In genomic region chr6:90506673-90507311, GRCm38 (mm10) we compare ENCODE assay signal across 8 mouse cellular contexts. TPM values are rescaled to one million over a fixed set of nuclear protein-coding genes. Genes with fewer than 3 reads are reported as not detected.
DNase-seq lines count a peak whose midpoint lies in the region.

No protein-coding gene starts in this region.

- peak; percentile 88 for DNase-seq in adrenal gland, postnatal 10 days
- peak; percentile 97 for DNase-seq in cerebellum, postnatal 10 days
- peak; percentile 61 to 82 for DNase-seq in gastrocnemius, postnatal 36 days
- peak; percentile 95 for DNase-seq in kidney, adult 18-20 months
- DNase-seq in left cerebral cortex, postnatal 14 days (ENCODE audit: low spot score in 2 of 2), result peak; percentile 87 to 94
- DNase-seq in ovary, adult 18-20 months (ENCODE audit: low spot score), result peak; percentile 76
- DNase-seq in embryo, embryonic 10 days (ENCODE audit: low spot score), result no peak
- no peak for DNase-seq in spleen, postnatal 14 days (ENCODE audit: low spot score in 2 of 2)

- intact Hi-C loops in gastrocnemius, postnatal 36 days (cut with DNase I), result no loop called here
- intact Hi-C loops in left cerebral cortex, postnatal 14 days (cut with DNase I), result loop anchor here (2.0 kb wide), 1 partner anchor 44 kb away; the partner anchor contains the start of gene Klf15

RNA-seq across cellular contexts. Expression of gene Aldh1l1, which starts 20.6 kb away (rescaled TPM):
- 10 to 100 TPM; 51.9 to 95.0 TPM for total RNA-seq in adrenal gland, postnatal 10 days (2021)
- total RNA-seq in gastrocnemius, postnatal 36 days (2021), result 1 to 10 TPM; 2.9 to 4.0 TPM
- total RNA-seq in left cerebral cortex, postnatal 14 days (2021), result 10 to 100 TPM; 61.4 to 65.8 TPM

RNA-seq across cellular contexts. Expression of gene Klf15, which starts 44.4 kb away (rescaled TPM):
- 10 to 100 TPM; 14.8 to 42.1 TPM for total RNA-seq in adrenal gland, postnatal 10 days (2021)
- 10 to 100 TPM; 36.6 to 38.0 TPM for total RNA-seq in gastrocnemius, postnatal 36 days (2021)
- 10 to 100 TPM; 18.9 to 27.7 TPM for total RNA-seq in left cerebral cortex, postnatal 14 days (2021)

Comparison
In these comparisons a context has a peak if more than half of its experiments do, and no peak if none do; other contexts are left out.
1. DNase-seq: peak in adrenal gland, postnatal 10 days (single experiment), cerebellum, postnatal 10 days (2 of 2), gastrocnemius, postnatal 36 days (2 of 2), kidney, adult 18-20 months (single experiment), left cerebral cortex, postnatal 14 days (2 of 2) and ovary, adult 18-20 months (single experiment); none in embryo, embryonic 10 days (single experiment) and spleen, postnatal 14 days (0 of 2).
2. RNA of gene Aldh1l1, which starts 20.6 kb away (total RNA-seq): 51.9 to 95.0 TPM in adrenal gland, postnatal 10 days and 61.4 to 65.8 TPM in left cerebral cortex, postnatal 14 days; 2.9 to 4.0 TPM in gastrocnemius, postnatal 36 days; every median in the first group is over 10 times any median in the second.